Comparison of ENCODE assay signal across 9 mouse cellular contexts in genomic region chr6:120981537-120981936, GRCm38 (mm10).
DNase-seq lines count a peak whose midpoint lies in the region; ATAC-seq and TF ChIP-seq lines count a peak whose summit lies in the region.
"Had no signal": no experiment of that assay in that cellular context is flagged by ENCODE, and none has a peak within 500 bp of the region (broad histone marks: within the 10 kb centered on the region; RNA-seq: fewer than 3 reads in every experiment).

No protein-coding gene starts in this region.

- H3K79me2 ChIP-seq in heart, adult 2 months (replicated peaks; ENCODE audit: control insufficient read depth, insufficient read depth, low read length) = no peaks in the 10 kb centered on the region

- no peak for TF ChIP-seq POLR2A in heart, adult 2 months (IDR thresholded peaks at IDR 0.05; ENCODE audit: insufficient read depth, low read depth, low read length)

- no peak overlapping the region for H3K9ac ChIP-seq in heart, adult 2 months (ENCODE audit: low read depth, low read length)
- no peak overlapping the region for H3K9ac ChIP-seq in heart, embryonic 12.5 days
- H3K9ac ChIP-seq in intestine, postnatal 0 days (ENCODE audit: low read depth, low read length) = no peak overlapping the region
- H3K9ac ChIP-seq: neural tube, embryonic 12.5 days had no signal

- no peaks in the 10 kb centered on the region for H3K9me3 ChIP-seq in heart, embryonic 12.5 days (replicated peaks)
- no peaks in the 10 kb centered on the region for H3K9me3 ChIP-seq in intestine, postnatal 0 days (ENCODE audit: control insufficient read depth)
- H3K9me3 ChIP-seq: neural tube, embryonic 12.5 days had no signal

- no peak for ATAC-seq in heart, embryonic 12.5 days (ENCODE audit: insufficient number of reproducible peaks, low FRiP score)
- ATAC-seq in intestine, postnatal 0 days = 0 out of 2 replicates have a peak, but pooled peaks have one; percentile 31

- no peak overlapping the region for H3K4me3 ChIP-seq in heart, adult 2 months
- H3K4me3 ChIP-seq in heart, embryonic 12.5 days = no peak overlapping the region
- H3K4me3 ChIP-seq in intestine, postnatal 0 days (ENCODE audit: low read depth, low read length) = no peak overlapping the region
- H3K4me3 ChIP-seq: neural tube, embryonic 12.5 days had no signal

- H3K27me3 ChIP-seq in heart, adult 2 months (ENCODE audit: control insufficient read depth, insufficient read depth, low read length) = no peaks in the 10 kb centered on the region
- no peaks in the 10 kb centered on the region for H3K27me3 ChIP-seq in heart, embryonic 12.5 days (replicated peaks)
- H3K27me3 ChIP-seq in intestine, postnatal 0 days (replicated peaks; ENCODE audit: control insufficient read depth, insufficient read depth, low read length) = no peaks in the 10 kb centered on the region
- H3K27me3 ChIP-seq: neural tube, embryonic 12.5 days had no signal

- TF ChIP-seq EP300 in heart, adult 2 months (IDR thresholded peaks at IDR 0.05; ENCODE audit: insufficient read depth, low read depth, low read length) = no peak

- intact Hi-C loops in heart, adult 2 months (cut with DNase I) = no loop called here

- H3K4me1 ChIP-seq in heart, adult 2 months (ENCODE audit: control insufficient read depth, insufficient read depth, low read length) = no peaks in the 10 kb centered on the region; the same call in 1 of the 2 replicates
- peaks cover 21% of the 10 kb centered on the region for H3K4me1 ChIP-seq in heart, embryonic 12.5 days (replicated peaks)
- H3K4me1 ChIP-seq in intestine, postnatal 0 days (replicated peaks; ENCODE audit: control insufficient read depth, insufficient read depth, low read length) = peaks cover 4% of the 10 kb centered on the region; the same call in 1 of the 2 replicates

- H3K36me3 ChIP-seq in heart, adult 2 months (ENCODE audit: control insufficient read depth, insufficient read depth, low read length) = no peaks in the 10 kb centered on the region
- H3K36me3 ChIP-seq in heart, embryonic 12.5 days = peaks cover 61% of the 10 kb centered on the region
- peaks cover 5% of the 10 kb centered on the region; the same call in 1 of the 2 replicates for H3K36me3 ChIP-seq in intestine, postnatal 0 days (ENCODE audit: control insufficient read depth, insufficient read depth)

- no peak for DNase-seq in heart, adult 2 months
- peak; percentile 83 for DNase-seq in 3T3-L1 (ENCODE audit: low read depth, low spot score)
- peak; percentile 41 for DNase-seq in adrenal gland, postnatal 10 days
- no peak for DNase-seq in frontal cortex, postnatal 14 days (ENCODE audit: low spot score in 2 of 2)
- no peak for DNase-seq in left cerebral cortex, adult 18-20 months (ENCODE audit: low spot score in 2 of 2)
- DNase-seq in kidney, adult 8-10 months = no peak

- WGBS in heart, adult 2 months = 58% methylated on average over 6 of the region's 6 CpGs
- WGBS in heart, embryonic 12.5 days = 54% methylated on average over 6 of the region's 6 CpGs
- 65% methylated on average over 6 of the region's 6 CpGs for WGBS in intestine, postnatal 0 days

- no peak overlapping the region for H3K27ac ChIP-seq in heart, adult 2 months
- no peak overlapping the region for H3K27ac ChIP-seq in heart, embryonic 12.5 days (ENCODE audit: poor library complexity, severe bottlenecking)
- H3K27ac ChIP-seq in intestine, postnatal 0 days (ENCODE audit: low read depth, low read length) = no peak overlapping the region
- H3K27ac ChIP-seq: neural tube, embryonic 12.5 days had no signal

- H3K4me2 ChIP-seq in heart, embryonic 12.5 days = no peak overlapping the region
- H3K4me2 ChIP-seq in intestine, postnatal 0 days (replicated peaks; ENCODE audit: low read depth) = no peak overlapping the region
- H3K4me2 ChIP-seq: neural tube, embryonic 12.5 days had no signal

- peak; percentile 59 for TF ChIP-seq CTCF in heart, adult 2 months (IDR thresholded peaks at IDR 0.05)
- TF ChIP-seq CTCF in intestine, postnatal 0 days (IDR thresholded peaks at IDR 0.05; ENCODE audit: low read depth) = peak; percentile 58

Comparison
In these comparisons a context has a peak if more than half of its experiments do, and no peak if none do; other contexts are left out.
1. DNase-seq: peak in 3T3-L1 (single experiment) and adrenal gland, postnatal 10 days (single experiment); none in heart, adult 2 months (0 of 2), frontal cortex, postnatal 14 days (0 of 2), left cerebral cortex, adult 18-20 months (0 of 2) and kidney, adult 8-10 months (0 of 2).